Mouse (Mus musculus): Measurements from ENCODE around the gene Bmp7.

DNA sequence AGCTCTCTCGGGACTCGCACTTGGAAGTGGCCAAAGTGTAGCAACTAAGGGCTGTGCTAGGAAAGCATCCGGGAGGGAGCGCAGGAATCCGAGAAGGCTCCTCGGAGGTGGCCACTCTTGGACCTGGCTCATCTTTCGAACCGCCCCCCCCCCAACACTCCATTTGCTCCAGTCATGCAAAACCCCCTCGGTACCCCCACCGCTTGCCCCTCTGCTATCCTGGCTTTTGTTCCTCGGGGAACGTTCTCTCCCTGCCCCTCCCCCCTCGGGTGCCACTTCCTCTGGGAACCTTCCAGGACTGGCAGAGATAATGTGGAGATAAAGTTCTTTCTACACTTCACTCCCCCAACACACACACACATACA lies 660 bp upstream of the Bmp7 start:
- TF ChIP-seq CTCF (IDR thresholded peaks at IDR 0.05; ENCODE audit: extremely low read depth, insufficient read depth, insufficient read length, insufficient replicate concordance) (no peak), POLR2A (IDR thresholded peaks at IDR 0.05; ENCODE audit: low read depth, low read length) (no peak)
